In the genomic region with DNA sequence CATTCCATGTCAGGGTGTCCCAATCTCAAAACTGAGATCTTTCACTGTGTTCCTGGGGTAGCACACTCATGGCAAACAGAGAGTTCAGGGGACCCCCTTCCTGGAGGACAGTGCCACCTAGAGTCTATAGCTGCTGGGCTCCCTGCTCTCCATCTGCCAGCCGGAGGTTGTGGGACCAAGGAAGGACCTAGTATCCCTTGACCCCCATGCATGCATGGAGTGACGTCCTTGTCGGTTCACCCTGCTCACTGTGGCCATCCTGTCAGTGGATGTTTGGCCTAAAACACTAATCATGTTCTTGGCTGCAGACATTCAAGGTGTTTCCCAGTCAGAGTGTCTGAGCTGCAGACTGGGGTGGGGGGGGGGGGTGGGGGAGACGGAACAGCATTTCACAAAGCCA, we compare ENCODE assay signal across 9 mouse cellular contexts. TPM values are rescaled to one million over a fixed set of nuclear protein-coding genes. Genes with fewer than 3 reads are reported as not detected.
A peak's percentile ranks its signal among the peaks of the same experiment; 100 is the strongest.
DNase-seq lines count a peak whose midpoint lies in the region; ATAC-seq and TF ChIP-seq lines count a peak whose summit lies in the region.
"Had no signal": no experiment of that assay in that cellular context is flagged by ENCODE, and none has a peak within 500 bp of the region (broad histone marks: within the 10 kb centered on the region; RNA-seq: fewer than 3 reads in every experiment).

No protein-coding gene starts in this region.

- peak; percentile 33 for DNase-seq in cerebellum, adult 11 months
- peak; percentile 58 for DNase-seq in ovary, postnatal 14 days (ENCODE audit: low spot score)
- DNase-seq in ovary, postnatal 10 days (ENCODE audit: low spot score) = no peak
- peak; percentile 68 to 71 for DNase-seq in cerebellum, postnatal 14 days
- peak; percentile 71 for DNase-seq in kidney, adult 9 months
- DNase-seq in left cerebral cortex, adult 18-20 months (ENCODE audit: low spot score in 2 of 2) = no peak
- DNase-seq: liver, embryonic 13.5 days had no signal

- no peak for TF ChIP-seq POLR2A in small intestine, adult 2 months (IDR thresholded peaks at IDR 0.05; ENCODE audit: low read depth, low read length)

- no peak overlapping the region for H3K4me3 ChIP-seq in small intestine, adult 2 months (ENCODE audit: low read depth, low read length)
- H3K4me3 ChIP-seq: liver, embryonic 13.5 days had no signal

- peaks cover 4% of the 10 kb centered on the region; the same call in 1 of the 2 replicates for H3K4me1 ChIP-seq in small intestine, adult 2 months (ENCODE audit: control insufficient read depth, insufficient read depth, insufficient read length, low read length)
- H3K4me1 ChIP-seq: liver, embryonic 13.5 days had no signal

- TF ChIP-seq CTCF in small intestine, adult 2 months (IDR thresholded peaks at IDR 0.05; ENCODE audit: extremely low read depth, insufficient read length, insufficient replicate concordance, low read depth, low read length) = peak; percentile 53; the same call in 1 of the 2 replicates

- H3K27me3 ChIP-seq in small intestine, adult 2 months (ENCODE audit: control insufficient read depth, insufficient read depth, low read length) = no peaks in the 10 kb centered on the region
- H3K27me3 ChIP-seq: liver, embryonic 13.5 days had no signal

- 41% methylated on average over 4 of the region's 4 CpGs for WGBS in small intestine, adult 2 months

- H3K27ac ChIP-seq in small intestine, adult 2 months (ENCODE audit: insufficient read depth, low read depth, low read length) = no peak overlapping the region
- H3K27ac ChIP-seq: liver, embryonic 13.5 days had no signal

- ATAC-seq in cerebellum, adult (ENCODE audit: insufficient number of reproducible peaks, low FRiP score, low TSS enrichment) = no peak

- H3K36me3 ChIP-seq in small intestine, adult 2 months (ENCODE audit: control insufficient read depth, insufficient read depth, low read length) = no peaks in the 10 kb centered on the region
- H3K36me3 ChIP-seq: liver, embryonic 13.5 days had no signal

RNA-seq across cellular contexts. Expression of a gene that starts 14.0 kb away (rescaled TPM):
- polyA plus RNA-seq in small intestine, adult 2 months (2012; rRNA removed) = not detected in 2 replicates
- total RNA-seq in left cerebral cortex, adult 18-20 months (2021) = not detected
- polyA plus RNA-seq: liver, embryonic 13.5 days had no signal

RNA-seq across cellular contexts. Expression of a gene that starts 53.9 kb away (rescaled TPM):
- polyA plus RNA-seq in small intestine, adult 2 months (2012; rRNA removed) = 42.6 and 58.3 TPM in 2 replicates
- 100 to 1,000 TPM in 1 of 2 experiments, 10 to 100 TPM in 1; 95.8 to 103 TPM for total RNA-seq in left cerebral cortex, adult 18-20 months (2021)

Comparison
In these comparisons a context has a peak if more than half of its experiments do, and no peak if none do; other contexts are left out.
1. DNase-seq: peak in cerebellum, adult 11 months (single experiment), ovary, postnatal 14 days (single experiment), cerebellum, postnatal 14 days (2 of 2) and kidney, adult 9 months (single experiment); none in ovary, postnatal 10 days (single experiment) and left cerebral cortex, adult 18-20 months (0 of 2).